Mouse (Mus musculus) yolk sac, embryonic 10.5 days (tissue): ENCODE data around the gene Zfp871.
"Not testable (repeated sequence)": the region's sequence is repeated elsewhere in the genome, so short reads cannot be mapped to it uniquely, and the experiment has no call there.

Experiments used
- DNase-seq: peaks from one replicate; pipeline ENCODE4 v3.0.0-alpha.2; 2017; ENCODE audit warnings: low spot score

Gene Zfp871

DNA sequence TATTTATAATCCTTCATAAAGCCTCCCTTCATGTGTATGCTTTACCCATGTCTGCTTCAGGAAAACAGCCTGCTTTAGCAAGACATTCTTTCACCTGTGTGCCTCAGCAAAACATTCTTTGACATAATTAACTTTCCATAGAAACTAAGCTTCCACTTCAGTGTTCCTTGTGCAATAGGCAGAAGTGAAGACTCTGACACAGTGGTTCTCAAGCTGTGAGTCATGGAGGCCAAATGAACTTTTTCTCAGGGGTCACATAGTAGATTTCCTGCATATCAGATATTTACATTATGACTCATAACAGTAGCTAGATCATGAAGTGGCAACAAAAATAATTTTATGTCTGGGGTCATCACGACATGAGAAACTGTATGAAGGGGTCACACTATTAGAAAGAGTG lies 49.7 kb downstream of the Zfp871 start:
- DNase-seq: no peak

DNA sequence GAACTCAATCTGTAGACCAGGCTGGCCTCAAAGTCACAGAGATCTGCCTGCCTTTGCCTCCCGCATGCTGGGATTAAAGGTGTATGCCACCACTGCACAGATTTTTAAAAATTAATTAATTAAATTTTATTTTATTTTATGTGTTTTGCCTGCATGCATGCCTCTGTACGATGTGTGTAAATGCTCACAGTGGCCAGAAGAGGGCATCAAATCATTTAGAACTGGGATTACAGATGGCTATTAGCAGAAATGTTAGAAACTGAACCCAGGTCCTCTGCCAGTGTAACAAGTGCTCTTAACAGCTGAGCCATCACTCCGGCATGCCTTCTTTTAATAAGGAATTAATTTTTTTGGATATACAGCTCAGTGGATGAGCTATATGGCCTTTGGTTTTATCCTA lies 59.1 kb downstream of the Zfp871 start:
- DNase-seq: no peak

DNA sequence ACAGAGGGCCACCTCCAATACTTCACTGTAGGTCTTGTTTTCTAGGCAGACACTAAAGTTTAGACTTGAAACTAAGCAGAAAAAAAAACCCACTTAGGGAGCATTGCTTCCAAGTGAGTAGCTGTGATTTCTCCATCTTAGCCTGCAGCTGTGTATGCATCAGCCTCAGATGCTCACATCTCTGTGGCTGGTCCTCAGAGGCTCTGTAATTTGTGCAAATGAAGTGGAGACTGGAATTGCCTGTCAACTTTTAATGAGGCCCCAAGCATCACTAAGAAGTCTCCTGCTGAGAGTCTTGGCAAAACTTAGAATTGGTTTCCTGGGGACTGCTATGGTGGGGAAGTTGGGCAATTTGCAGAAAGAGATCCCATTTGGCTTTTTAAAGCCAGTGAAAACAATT lies 61.7 kb downstream of the Zfp871 start:
- not testable (repeated sequence) for DNase-seq

DNA sequence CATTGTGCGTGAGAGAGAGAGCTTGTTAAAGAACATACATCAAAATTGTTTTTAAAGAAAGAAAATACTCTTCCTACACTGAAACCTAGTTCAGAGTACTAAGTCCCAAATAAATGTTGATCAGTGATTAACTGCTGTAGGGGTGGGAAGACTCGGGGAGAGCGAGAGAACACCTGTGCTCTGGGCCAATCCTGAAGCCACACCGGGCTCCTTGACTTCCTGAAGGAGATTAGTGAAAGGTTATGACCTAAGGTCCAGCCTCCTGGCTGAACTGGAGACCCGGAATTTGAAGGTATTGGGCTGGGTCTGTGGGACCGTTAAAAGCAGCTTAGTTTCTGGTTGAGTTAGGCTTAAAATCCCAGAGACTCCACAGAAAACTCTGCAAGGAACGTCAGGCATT lies 65.3 kb downstream of the Zfp871 start:
- no peak for DNase-seq

DNA sequence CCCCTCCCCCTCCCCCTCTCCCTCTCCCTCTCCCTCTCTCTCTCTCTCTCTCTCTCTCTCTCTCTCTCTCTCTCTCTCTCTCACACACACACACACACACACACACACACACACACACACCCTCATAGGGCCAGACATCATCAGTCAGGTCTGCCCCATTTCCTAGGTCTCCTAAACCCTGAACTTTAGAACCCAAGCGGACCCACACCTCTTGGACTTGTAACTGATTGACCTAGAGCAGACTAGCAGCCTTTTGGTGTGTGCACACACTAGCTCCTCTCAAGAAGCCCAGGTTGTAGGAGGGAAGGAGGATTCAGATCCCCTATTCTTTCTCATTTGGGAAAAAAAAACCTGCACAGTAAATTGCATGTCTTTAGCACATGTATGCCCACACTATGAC lies 65.9 kb downstream of the Zfp871 start:
- DNase-seq: not testable (repeated sequence)
